Mouse (Mus musculus) brown adipose tissue, adult 24 weeks (tissue): ENCODE results near the gene Krtap5-2. TPM values are rescaled to one million over a fixed set of nuclear protein-coding genes. Genes with fewer than 3 reads are reported as not detected.
"Not testable (repeated sequence)": the region's sequence is repeated elsewhere in the genome, so short reads cannot be mapped to it uniquely, and the experiment has no call there.

Source experiments
- H3K27ac ChIP-seq: fragments of 200-500 bp; replicated peaks from 2 replicates; pipeline ENCODE4 v1.5.1; 2012; ENCODE audit warnings: low read depth, mild to moderate bottlenecking, low read length
- H3K4me1 ChIP-seq: fragments of 200-500 bp; 2 replicates; pipeline ENCODE4 v1.6.1; 2012; ENCODE audit warnings: low read length, mixed read lengths; ENCODE audit not compliant: control insufficient read depth, insufficient read depth, insufficient read length
- H3K4me3 ChIP-seq: fragments of 200-500 bp; 2 replicates; pipeline ENCODE4 v1.5.1; 2012; ENCODE audit warnings: low read depth, mild to moderate bottlenecking, low read length, moderate library complexity; ENCODE audit not compliant: insufficient read depth
- polyA plus RNA-seq: library from polyadenylated mRNA; stranded (reverse); fragments of >200 nt; gene quantifications from 2 replicates; pipeline ENCODE4 v1.2.4, GENCODE M21; 2012; ENCODE audit not compliant: missing spikeins, insufficient read depth, insufficient read length

Krtap5-2 gene
- not detected in 2 replicates for polyA plus RNA-seq

- H3K27ac ChIP-seq, H3K4me3 ChIP-seq: not testable (repeated sequence)
These were observed at the start of gene Krtap5-2 for GRCm38 (mm10) chr7:142175905-142176304. Gene Krtap5-2, minus strand, starts transcription at chr7:142176005.

DNA sequence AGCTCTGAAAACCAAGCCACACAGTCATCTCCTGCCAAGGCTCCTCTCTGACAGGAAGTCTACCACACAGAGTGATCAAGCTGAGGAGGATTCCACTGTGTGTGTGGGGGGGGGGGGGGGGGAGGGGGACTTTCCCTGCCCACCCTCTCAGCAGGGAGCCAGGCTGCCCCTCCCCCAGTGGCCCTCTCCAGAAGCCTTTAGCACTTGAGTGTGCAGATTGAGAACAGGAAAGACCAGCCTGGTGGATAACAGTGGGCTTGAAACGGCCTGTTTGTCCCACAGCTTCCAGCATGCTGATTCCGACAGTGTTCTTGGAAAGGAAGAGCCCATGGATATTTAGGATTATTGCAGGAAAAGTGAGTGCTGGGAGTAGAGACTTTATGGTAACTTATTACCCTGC lies 48.7 kb upstream of the Krtap5-2 start:
- H3K4me3 ChIP-seq = no peak overlapping the region
- H3K27ac ChIP-seq = no peak overlapping the region
- no peaks in the 10 kb centered on the region for H3K4me1 ChIP-seq

More at GRCm38 (mm10) chr7:142175905-142176304, at the start of gene Krtap5-2:
- not testable (repeated sequence) for H3K4me1 ChIP-seq

GRCm38 (mm10) chr7:142212136-142212535 lies 36.3 kb upstream of the Krtap5-2 start:
- not testable (repeated sequence) for H3K27ac ChIP-seq, H3K4me1 ChIP-seq, H3K4me3 ChIP-seq

DNA sequence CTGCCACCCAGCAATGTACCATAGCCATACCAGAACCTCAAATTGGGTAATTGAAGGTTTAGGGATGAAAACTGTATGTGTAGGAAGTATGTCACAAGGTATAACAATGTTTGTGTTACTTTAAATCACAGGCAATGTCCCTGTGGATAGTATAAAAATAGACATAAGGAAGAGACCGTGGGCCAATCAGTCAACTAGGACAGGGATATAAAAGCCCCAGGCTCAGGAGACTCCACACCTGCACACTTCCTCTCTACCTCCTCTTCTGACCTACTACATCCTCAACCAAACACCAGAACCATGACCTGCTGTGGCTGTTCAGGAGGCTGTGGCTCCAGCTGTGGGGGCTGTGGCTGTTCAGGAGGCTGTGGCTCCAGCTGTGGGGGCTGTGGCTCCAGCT lies 35.8 kb upstream of the Krtap5-2 start, which contains the start of gene Gm7579:
TSS of gene Gm7579 (plus strand) at position 301 of the 400 bp plus-strand sequence.
- no peak within 1 kb of the TSS for H3K4me3 ChIP-seq
- no peak within 1 kb of the TSS for H3K27ac ChIP-seq
- no peaks in the 10 kb centered on the region for H3K4me1 ChIP-seq

GRCm38 (mm10) chr7:142206891-142207290 lies 31.1 kb upstream of the Krtap5-2 start:
- not testable (repeated sequence) for H3K4me1 ChIP-seq, H3K27ac ChIP-seq, H3K4me3 ChIP-seq

DNA sequence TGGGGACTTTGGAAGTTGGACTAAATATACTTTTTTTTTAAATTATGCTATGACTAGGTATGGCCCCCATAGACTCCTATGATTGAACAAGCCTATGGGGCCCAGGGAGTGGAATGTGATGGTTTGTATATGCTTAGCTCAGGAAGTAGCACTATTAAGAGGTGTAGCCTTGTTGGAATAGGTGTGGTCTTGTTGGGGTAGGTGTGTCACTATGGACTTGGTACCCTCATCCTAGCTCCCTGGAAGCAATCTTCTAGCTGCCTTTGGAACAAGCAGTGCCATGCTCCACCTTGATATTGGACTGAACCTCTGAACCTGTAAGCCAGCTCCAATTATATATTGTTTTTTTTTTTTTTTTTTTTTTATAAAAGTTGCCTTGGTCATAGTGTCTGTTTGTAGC lies 29.7 kb upstream of the Krtap5-2 start:
- Histone ChIP-seq H3K4me1 (no peaks in the 10 kb centered on the region), H3K4me3 (no peak overlapping the region), H3K27ac (no peak overlapping the region)

DNA sequence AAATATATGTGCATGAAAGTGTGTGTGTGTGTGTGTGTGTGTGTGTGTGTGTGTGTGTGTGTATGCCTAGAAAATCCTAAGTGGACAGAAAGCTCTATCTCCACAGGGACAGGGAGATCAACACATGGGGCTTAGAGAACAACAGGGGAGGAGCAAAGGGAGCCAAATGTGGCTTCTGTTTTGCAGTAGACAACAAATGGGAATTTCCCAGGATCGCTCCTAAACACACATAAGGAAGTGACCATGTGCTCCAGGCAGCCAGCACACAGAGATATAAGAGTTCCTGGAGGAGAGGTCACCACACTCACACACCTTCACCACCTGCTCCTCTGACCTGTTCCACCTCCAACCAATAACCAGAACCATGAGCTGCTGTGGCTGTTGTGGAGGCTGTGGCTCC lies 25.3 kb upstream of the Krtap5-2 start, which contains the start of gene Krtap5-3:
TSS of gene Krtap5-3 (plus strand) at position 301 of the 400 bp plus-strand sequence.
- H3K4me1 ChIP-seq = no peaks in the 10 kb centered on the region

DNA sequence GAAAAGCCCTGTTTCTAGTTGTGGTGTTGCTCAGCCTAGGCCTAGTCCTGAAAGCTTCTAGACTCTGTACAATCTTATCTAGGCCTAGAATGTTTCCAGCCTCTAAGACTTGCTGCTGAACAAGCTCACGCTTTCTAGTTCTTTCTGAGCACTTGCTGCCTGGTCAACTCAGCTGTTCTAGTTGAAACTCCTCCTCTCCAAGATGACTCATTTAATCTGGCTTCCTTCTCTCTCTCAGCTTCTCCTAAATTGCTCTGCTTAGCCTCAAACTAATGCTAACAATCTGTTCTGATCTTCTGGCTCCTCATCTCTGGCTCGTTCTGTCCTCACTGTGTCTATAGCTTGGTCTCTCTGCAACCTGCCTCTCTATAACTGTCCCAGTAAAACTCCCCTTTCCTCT lies 22.9 kb upstream of the Krtap5-2 start:
- no peaks in the 10 kb centered on the region for H3K4me1 ChIP-seq
- no peak overlapping the region for H3K4me3 ChIP-seq
- H3K27ac ChIP-seq = no peak overlapping the region

More for the DNA sequence above, 25.3 kb upstream of the Krtap5-2 start, which contains the start of gene Krtap5-3:
- H3K27ac ChIP-seq = no peak within 1 kb of the TSS
- H3K4me3 ChIP-seq = no peak within 1 kb of the TSS

GRCm38 (mm10) chr7:142190289-142190688 lies 14.5 kb upstream of the Krtap5-2 start, which contains the start of gene Gm10153:
Gene Gm10153, minus strand, starts transcription at chr7:142190389.
- no peaks in the 10 kb centered on the region for H3K4me1 ChIP-seq
- no peak within 1 kb of the TSS for H3K4me3 ChIP-seq
- H3K27ac ChIP-seq = no peak within 1 kb of the TSS

- no peak overlapping the region for H3K4me3 ChIP-seq
- no peak overlapping the region for H3K27ac ChIP-seq
- H3K4me1 ChIP-seq = no peaks in the 10 kb centered on the region
These were observed 12.4 kb upstream of the Krtap5-2 start for GRCm38 (mm10) chr7:142188156-142188555.

DNA sequence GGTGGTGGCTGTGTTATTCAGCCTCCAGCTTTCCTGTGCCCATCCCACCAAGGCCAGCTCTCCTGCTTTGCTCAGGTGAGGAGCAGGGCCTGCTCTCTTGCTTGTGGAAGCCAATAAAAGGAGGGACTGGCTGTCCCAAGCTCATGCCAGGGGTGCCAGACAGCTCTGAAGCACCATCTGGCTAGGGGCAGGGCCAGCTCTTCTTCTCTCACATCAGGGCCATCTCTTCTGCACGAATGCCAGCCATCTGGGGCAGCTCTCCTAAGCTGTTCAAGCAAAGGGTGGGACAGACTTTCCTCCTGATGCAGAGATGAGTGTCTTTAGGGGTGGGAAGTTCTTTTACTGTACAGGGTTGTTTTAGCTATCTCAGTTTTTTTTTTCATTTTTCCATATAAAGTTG lies 5.2 kb upstream of the Krtap5-2 start:
- Histone ChIP-seq H3K27ac (no peak overlapping the region), H3K4me3 (no peak overlapping the region), H3K4me1 (no peaks in the 10 kb centered on the region)

- no peaks in the 10 kb centered on the region for H3K4me1 ChIP-seq
- H3K4me3 ChIP-seq = no peak overlapping the region
- H3K27ac ChIP-seq = no peak overlapping the region
These were observed 2.9 kb upstream of the Krtap5-2 start for GRCm38 (mm10) chr7:142178685-142179084.

GRCm38 (mm10) chr7:142169836-142170235 lies 6.0 kb downstream of the Krtap5-2 start:
- no peaks in the 10 kb centered on the region for H3K4me1 ChIP-seq
- no peak overlapping the region for H3K4me3 ChIP-seq
- H3K27ac ChIP-seq = no peak overlapping the region

- H3K27ac ChIP-seq, H3K4me1 ChIP-seq: not testable (repeated sequence)
These were observed 10.2 kb downstream of the Krtap5-2 start, which contains the start of gene Gm4553 for GRCm38 (mm10) chr7:142165639-142166038. Gene Gm4553, minus strand, starts transcription at chr7:142165739.

GRCm38 (mm10) chr7:142159366-142159765 lies 16.4 kb downstream of the Krtap5-2 start:
- no peak overlapping the region for H3K27ac ChIP-seq
- H3K4me3 ChIP-seq = no peak overlapping the region

More at GRCm38 (mm10) chr7:142165639-142166038, 10.2 kb downstream of the Krtap5-2 start, which contains the start of gene Gm4553:
- H3K4me3 ChIP-seq = not testable (repeated sequence)

DNA sequence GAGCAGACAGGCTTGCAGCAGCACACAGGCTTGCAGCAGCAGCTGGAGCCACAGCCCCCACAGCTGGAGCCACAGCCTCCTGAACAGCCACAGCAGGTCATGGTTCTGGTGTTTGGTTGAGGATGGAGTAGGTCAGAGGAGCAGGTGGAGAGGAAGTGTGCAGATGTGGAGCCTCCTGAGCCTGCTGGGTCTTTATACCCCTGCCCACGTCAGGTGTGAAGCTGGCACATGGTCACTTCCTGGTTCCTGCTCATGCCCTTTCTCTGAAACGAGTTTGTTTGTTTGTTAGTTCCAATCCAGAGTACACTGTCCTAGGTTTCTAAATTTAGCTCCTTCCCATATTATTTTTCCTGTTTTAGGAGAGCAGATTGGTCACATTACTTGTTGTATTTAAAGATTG lies 18.8 kb downstream of the Krtap5-2 start, which contains the start of gene Gm29735:
TSS of gene Gm29735 (minus strand) at position 101 of the 400 bp plus-strand sequence.
- not testable (repeated sequence) for H3K4me3 ChIP-seq, H3K4me1 ChIP-seq, H3K27ac ChIP-seq

More at GRCm38 (mm10) chr7:142159366-142159765, 16.4 kb downstream of the Krtap5-2 start:
- H3K4me1 ChIP-seq = no peaks in the 10 kb centered on the region
